Mouse (Mus musculus): ENCODE measurements around the gene Aurkb. TPM values are rescaled to one million over a fixed set of nuclear protein-coding genes. Genes with fewer than 3 reads are reported as not detected.
"Not testable (repeated sequence)": the region's sequence is repeated elsewhere in the genome, so short reads cannot be mapped to it uniquely, and the experiment has no call there.

Gene Aurkb
- 10 to 100 TPM in 2 of 3 experiments, 1 to 10 TPM in 1; 5.8 to 74.0 (median 12.9) TPM for polyA plus RNA-seq (2017; shearing (Covaris generic))

GRCm38 (mm10) chr11:69045531-69046394 lies at the start of gene Aurkb:
TSS of gene Aurkb (plus strand) at chr11:69045647.
- ATAC-seq: peak; percentile 80

GRCm38 (mm10) chr11:68997080-68997479 lies 48.4 kb upstream of the Aurkb start:
- no peak for ATAC-seq

GRCm38 (mm10) chr11:69002782-69003181 lies 42.7 kb upstream of the Aurkb start:
- ATAC-seq: not testable (repeated sequence)

GRCm38 (mm10) chr11:69003592-69003991 lies 41.9 kb upstream of the Aurkb start:
- ATAC-seq: no peak

- no peak for ATAC-seq
Observed at GRCm38 (mm10) chr11:69005193-69005592, 40.3 kb upstream of the Aurkb start.

- not testable (repeated sequence) for ATAC-seq
Observed at GRCm38 (mm10) chr11:69006575-69006974, 38.9 kb upstream of the Aurkb start.

GRCm38 (mm10) chr11:69008182-69009121 lies 37.0 kb upstream of the Aurkb start, which contains the start of gene Pfas:
TSS of gene Pfas (minus strand) at chr11:69008460.
- peak; percentile 72 for ATAC-seq

- no peak for ATAC-seq
Observed at GRCm38 (mm10) chr11:69009508-69009907, 35.9 kb upstream of the Aurkb start.

- ATAC-seq: no peak
Observed at GRCm38 (mm10) chr11:69010400-69011323, 34.8 kb upstream of the Aurkb start.

GRCm38 (mm10) chr11:69011445-69011844 lies 34.0 kb upstream of the Aurkb start:
- ATAC-seq: not testable (repeated sequence)

- ATAC-seq: peak; percentile 69
Observed at GRCm38 (mm10) chr11:69012071-69012601, 33.3 kb upstream of the Aurkb start.

GRCm38 (mm10) chr11:69015644-69016441 lies 29.6 kb upstream of the Aurkb start, which contains the start of gene Ctc1:
TSS of gene Ctc1 (plus strand) at chr11:69015911.
- peak; percentile 96 for ATAC-seq

- no peak for ATAC-seq
Observed at GRCm38 (mm10) chr11:69016755-69017154, 28.7 kb upstream of the Aurkb start.

- ATAC-seq: no peak
Observed at GRCm38 (mm10) chr11:69020691-69021090, 24.8 kb upstream of the Aurkb start.

- no peak for ATAC-seq
Observed at GRCm38 (mm10) chr11:69026562-69026961, 18.9 kb upstream of the Aurkb start.

GRCm38 (mm10) chr11:69028805-69029204 lies 16.6 kb upstream of the Aurkb start:
- no peak for ATAC-seq

- no peak for ATAC-seq
Observed at GRCm38 (mm10) chr11:69033552-69033951, 11.9 kb upstream of the Aurkb start.

GRCm38 (mm10) chr11:69034585-69034984 lies 10.9 kb upstream of the Aurkb start:
- ATAC-seq: no peak

- ATAC-seq: no peak
Observed at GRCm38 (mm10) chr11:69035411-69035810, 10.0 kb upstream of the Aurkb start.

- no peak for ATAC-seq
Observed at GRCm38 (mm10) chr11:69035849-69036248, 9.6 kb upstream of the Aurkb start.

All from inflammation-experienced regulatory T-cells, adult 6 months (primary cell).